Mouse (Mus musculus) liver, postnatal 0 days (tissue): ENCODE measurements around the gene Ifi35.

ENCODE experiments used
- CTCF ChIP-seq: sonication (generic); IDR thresholded peaks from 2 replicates; pipeline ENCODE4 v1.5.1; 2016; ENCODE audit warnings: antibody characterized with exemption, low read depth
- EP300 ChIP-seq: IDR thresholded peaks from 2 replicates; pipeline ENCODE4 v1.6.1; 2016; ENCODE audit warnings: antibody characterized with exemption, low read depth, mild to moderate bottlenecking

- no peak for TF ChIP-seq EP300
- TF ChIP-seq CTCF: no peak
Measured at GRCm38 (mm10) chr11:101447786-101448185, 421 bp upstream of the Ifi35 start.
